Mouse (Mus musculus) intestine, postnatal 0 days (tissue): ENCODE data around the gene Akr1b8. TPM values are rescaled to one million over a fixed set of nuclear protein-coding genes. Genes with fewer than 3 reads are reported as not detected.
"Not testable (repeated sequence)": the region's sequence is repeated elsewhere in the genome, so short reads cannot be mapped to it uniquely, and the experiment has no call there.

Source experiments
- ATAC-seq: fragments of 200-750 bp; cut with Nextera tagmentation; 2 replicates; pipeline ENCODE4 v1.8.0; 2017; ENCODE audit warnings: mild to moderate bottlenecking, moderate TSS enrichment, moderate library complexity
- H3K27ac ChIP-seq: fragments of 300-500 bp; sonication (generic); 2 replicates; pipeline ENCODE4 v1.5.1; 2014; ENCODE audit warnings: mild to moderate bottlenecking, low read depth, low read length, moderate library complexity
- H3K27me3 ChIP-seq: fragments of 300-500 bp; sonication (generic); replicated peaks from 2 replicates; pipeline ENCODE4 v1.6.1; 2014; ENCODE audit warnings: low read length, mixed read lengths; ENCODE audit not compliant: control insufficient read depth, insufficient read depth
- H3K36me3 ChIP-seq: fragments of 300-500 bp; sonication (generic); 2 replicates; pipeline ENCODE4 v1.6.1; 2014; ENCODE audit warnings: mild to moderate bottlenecking, moderate library complexity; ENCODE audit not compliant: control insufficient read depth, insufficient read depth
- H3K4me1 ChIP-seq: fragments of 300-500 bp; sonication (generic); replicated peaks from 2 replicates; pipeline ENCODE4 v1.6.1; 2014; ENCODE audit warnings: antibody characterized with exemption, low read length, mixed read lengths; ENCODE audit not compliant: control insufficient read depth, insufficient read depth
- H3K4me2 ChIP-seq: fragments of 300-500 bp; sonication (generic); replicated peaks from 2 replicates; pipeline ENCODE4 v1.6.1; 2014; ENCODE audit warnings: low read depth, mild to moderate bottlenecking, moderate library complexity
- H3K4me3 ChIP-seq: fragments of 300-500 bp; sonication (generic); 2 replicates; pipeline ENCODE4 v1.5.1; 2014; ENCODE audit warnings: low read depth, low read length
- H3K9ac ChIP-seq: fragments of 300-500 bp; sonication (generic); 2 replicates; pipeline ENCODE4 v1.6.1; 2014; ENCODE audit warnings: mild to moderate bottlenecking, low read depth, low read length
- H3K9me3 ChIP-seq: fragments of 300-500 bp; sonication (generic); 2 replicates; pipeline ENCODE4 v1.6.1; 2016; ENCODE audit warnings: mixed run types; ENCODE audit not compliant: control insufficient read depth
- CTCF ChIP-seq: sonication (generic); IDR thresholded peaks from 2 replicates; pipeline ENCODE4 v1.5.1; 2016; ENCODE audit warnings: low read depth, mild to moderate bottlenecking, control low read depth, antibody characterized with exemption, moderate library complexity
- WGBS: fragments of 180-500 bp; shearing (Covaris S2); extraction: QIAGEN DNeasy Blood & Tissue Kit; methylation state at CpG from one replicate; pipeline ENCODE4 v1.1.7; 2014; 5-methylcytosine and 5-hydroxymethylcytosine counted together
- polyA plus RNA-seq: library from polyadenylated mRNA; unstranded; fragments of >200 nt; fragmentation: Nextera tagmentation; extraction: Ambion mirVana; gene quantifications from 2 replicates; pipeline ENCODE4 v1.2.1, GENCODE M21; 2015

Akr1b8 gene
- polyA plus RNA-seq, 1 experiment from 2014 or later, result 5.8 TPM

DNA sequence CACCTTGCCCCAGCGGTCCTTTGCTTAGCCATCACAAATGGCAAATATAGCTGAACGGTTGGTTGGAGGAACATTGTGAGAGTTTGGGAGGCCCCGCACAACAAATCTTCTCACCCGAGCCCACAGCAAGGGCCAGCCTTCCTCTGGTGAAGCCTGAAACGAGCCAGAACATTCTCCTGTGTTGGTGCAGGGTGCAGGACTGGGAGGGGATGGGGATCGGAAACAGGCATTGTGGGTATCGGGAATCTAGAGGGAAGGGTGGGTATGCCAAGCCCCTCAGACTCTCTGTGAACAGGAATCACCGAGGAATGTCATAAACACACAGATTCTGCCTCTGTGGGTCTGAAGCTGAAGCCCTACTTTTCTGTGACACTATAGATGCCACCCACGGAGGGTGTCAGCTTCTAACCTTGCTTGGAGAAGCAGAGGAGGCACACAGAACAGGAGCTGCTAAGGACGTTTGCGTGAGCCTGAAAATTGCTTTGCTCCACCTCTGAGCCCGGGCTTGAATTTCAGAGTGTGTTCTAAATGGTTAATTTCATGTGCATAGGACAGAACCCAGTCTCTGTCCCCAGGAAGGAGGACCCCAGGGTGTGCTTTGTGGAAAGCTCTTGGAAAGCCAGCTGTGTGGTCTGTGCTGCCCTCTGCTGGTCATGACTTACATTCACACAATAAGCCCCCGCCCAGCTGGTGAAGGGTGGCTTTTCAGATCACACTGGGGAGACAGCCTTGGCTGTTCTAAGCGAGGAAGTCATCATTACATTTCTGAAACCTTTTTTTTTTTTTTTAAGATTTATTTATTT is 7.6 kb upstream of the Akr1b8 start:
- Histone ChIP-seq H3K9ac (no peak overlapping the region), H3K4me2 (no peak overlapping the region), H3K9me3 (no peaks in the 10 kb centered on the region), H3K4me3 (no peak overlapping the region), H3K27ac (no peak overlapping the region), H3K4me1 (no peaks in the 10 kb centered on the region), H3K27me3 (no peaks in the 10 kb centered on the region), H3K36me3 (no peaks in the 10 kb centered on the region)
- 49% methylated on average over 14 of the region's 14 CpGs for WGBS
- TF ChIP-seq CTCF, result peak; percentile 95
- ATAC-seq, result peak; percentile 26; the same call in 1 of the 2 replicates

DNA sequence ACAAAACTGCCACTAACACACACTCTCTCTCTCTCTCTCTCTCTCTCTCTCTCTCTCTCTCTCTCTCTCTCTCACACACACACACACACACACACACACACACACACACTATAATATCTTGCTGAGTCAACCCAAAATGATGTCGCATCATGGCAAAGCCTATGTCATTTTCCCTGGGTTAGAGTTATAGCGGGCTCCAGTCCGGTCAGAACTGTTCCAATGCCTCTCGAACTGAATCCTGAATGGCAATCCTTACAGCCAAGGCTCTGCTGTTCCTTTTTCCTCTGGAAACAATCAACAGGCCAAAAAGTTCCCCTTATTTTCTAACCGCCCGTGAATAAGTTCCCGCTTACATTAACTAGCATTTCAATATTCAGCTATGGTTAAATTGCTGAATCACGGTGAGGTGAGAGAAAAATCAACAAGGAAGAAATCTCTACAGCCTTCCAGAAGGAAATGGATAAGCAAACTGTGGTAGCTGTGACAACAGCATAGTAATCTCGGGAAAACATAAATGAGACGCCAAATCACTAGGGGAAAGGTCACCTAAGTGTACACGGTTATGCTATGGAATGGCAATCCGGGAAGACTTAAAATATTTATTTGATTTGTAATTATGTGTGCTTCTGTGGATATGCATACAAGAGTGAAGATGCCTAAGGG is 3.8 kb upstream of the Akr1b8 start:
- Histone ChIP-seq H3K4me3 (no peak overlapping the region), H3K9ac (no peak overlapping the region), H3K4me1 (no peaks in the 10 kb centered on the region), H3K27me3 (no peaks in the 10 kb centered on the region), H3K27ac (no peak overlapping the region; the same call in 1 of the 2 replicates), H3K36me3 (no peaks in the 10 kb centered on the region), H3K9me3 (no peaks in the 10 kb centered on the region), H3K4me2 (no peak overlapping the region)
- 55% methylated on average over 12 of the region's 12 CpGs for WGBS
- ATAC-seq, result peak; percentile 87
- no peak for TF ChIP-seq CTCF

DNA sequence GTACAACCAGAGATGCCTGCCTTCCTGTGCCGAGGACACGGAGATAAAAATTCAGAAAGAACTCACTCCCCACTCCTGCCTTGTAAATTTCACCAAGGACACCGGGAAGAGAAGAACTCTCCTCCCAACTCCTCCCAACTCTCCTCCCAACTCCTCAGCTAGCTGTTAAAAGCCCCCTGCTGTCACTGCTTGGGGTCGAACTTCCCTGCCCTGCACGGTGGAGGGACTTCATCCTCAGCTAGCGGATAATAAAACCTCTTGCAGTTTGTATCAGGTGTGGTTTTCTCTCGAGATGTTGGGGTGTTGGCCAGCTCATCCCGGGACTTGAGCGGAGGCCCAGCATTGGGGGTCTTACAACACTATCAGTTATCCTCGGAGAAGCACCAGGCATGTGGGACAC is 2.4 kb upstream of the Akr1b8 start:
- H3K9ac ChIP-seq, H3K9me3 ChIP-seq, H3K36me3 ChIP-seq, H3K27me3 ChIP-seq, ATAC-seq, H3K4me3 ChIP-seq, H3K27ac ChIP-seq, H3K4me2 ChIP-seq, H3K4me1 ChIP-seq: not testable (repeated sequence)
- 52% methylated on average over 10 of the region's 10 CpGs for WGBS

DNA sequence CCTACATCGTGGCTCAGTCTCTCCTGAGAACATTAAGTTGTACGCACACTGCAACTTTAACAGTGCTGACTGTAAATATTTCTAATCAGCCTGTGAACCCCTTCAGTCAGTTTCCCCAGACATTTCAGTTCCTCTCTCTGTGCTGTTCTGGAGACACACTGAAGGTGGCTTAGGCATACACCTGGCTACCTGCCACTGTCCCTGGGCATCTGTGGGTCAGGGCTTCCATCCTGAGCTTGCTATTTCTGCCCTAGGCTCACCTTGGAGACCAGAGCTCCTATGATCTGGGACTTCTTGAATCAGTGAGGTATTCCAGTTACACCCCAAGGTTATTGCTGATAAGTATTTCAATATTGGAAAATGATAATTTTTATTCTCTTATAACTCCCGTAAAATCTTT is 1.5 kb upstream of the Akr1b8 start:
- Histone ChIP-seq H3K9ac (no peak overlapping the region), H3K4me3 (no peak overlapping the region), H3K4me2 (no peak overlapping the region), H3K27ac (no peak overlapping the region), H3K4me1 (no peaks in the 10 kb centered on the region), H3K9me3 (no peaks in the 10 kb centered on the region), H3K36me3 (no peaks in the 10 kb centered on the region), H3K27me3 (no peaks in the 10 kb centered on the region)
- no peak for TF ChIP-seq CTCF
- ATAC-seq, result no peak
- WGBS, result 87% methylated on average over 3 of the region's 3 CpGs

DNA sequence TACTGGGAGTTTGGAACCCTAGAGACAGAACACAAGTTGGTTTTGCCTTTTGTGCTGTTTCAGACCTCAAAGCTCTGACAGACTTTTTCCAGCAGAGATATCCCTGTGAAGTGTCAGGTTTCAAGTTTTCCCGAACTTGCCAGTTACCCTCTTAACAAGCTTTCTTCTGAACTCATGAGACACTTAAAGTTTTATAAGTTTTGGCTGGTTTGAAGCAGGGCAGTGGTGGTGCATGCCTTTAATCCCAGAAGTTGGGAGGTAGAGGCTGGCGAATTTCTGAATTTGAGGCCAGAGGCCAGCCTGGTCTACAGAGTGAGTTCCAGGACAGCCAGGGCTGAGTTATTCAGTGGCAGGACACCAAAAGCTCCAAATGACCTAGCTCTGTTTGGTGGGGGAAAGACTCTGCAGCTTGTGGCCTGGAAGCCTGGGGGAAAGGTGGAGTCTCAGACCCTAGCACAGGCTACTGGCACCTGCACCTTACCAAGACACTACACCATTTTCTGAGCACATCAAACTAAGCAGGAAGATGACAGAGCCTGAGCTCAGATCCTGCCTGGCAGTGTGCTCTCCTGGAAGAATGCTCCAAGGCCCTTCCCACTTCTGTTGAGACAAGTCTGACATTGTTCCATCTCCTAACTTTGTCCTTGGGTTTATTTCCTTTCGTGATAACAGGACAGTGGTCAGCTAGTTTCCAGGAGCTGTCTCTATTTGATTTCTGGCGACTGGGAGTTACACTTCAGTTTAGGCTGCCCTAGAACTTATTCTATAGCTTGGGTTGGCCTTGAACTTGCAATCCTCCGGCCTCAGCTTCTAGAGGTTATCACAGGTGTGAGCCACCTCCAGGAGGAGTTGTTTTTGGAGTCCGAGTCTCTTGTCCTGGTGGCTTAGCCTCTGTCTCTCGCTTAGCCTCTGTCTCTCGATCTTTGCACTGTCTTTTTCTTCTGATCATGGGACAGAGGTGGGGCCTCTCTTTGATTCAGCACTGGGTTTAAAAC is 732 bp downstream of the Akr1b8 start:
- peak overlapping the region; percentile 39 for H3K4me2 ChIP-seq
- no peaks in the 10 kb centered on the region for H3K4me1 ChIP-seq
- no peaks in the 10 kb centered on the region for H3K36me3 ChIP-seq
- no peak for ATAC-seq
- H3K4me3 ChIP-seq, result no peak overlapping the region
- no peak overlapping the region for H3K27ac ChIP-seq
- no peak overlapping the region for H3K9ac ChIP-seq
- WGBS, result 64% methylated on average over 8 of the region's 8 CpGs
- no peak for TF ChIP-seq CTCF
- no peaks in the 10 kb centered on the region for H3K9me3 ChIP-seq
- H3K27me3 ChIP-seq, result no peaks in the 10 kb centered on the region

DNA sequence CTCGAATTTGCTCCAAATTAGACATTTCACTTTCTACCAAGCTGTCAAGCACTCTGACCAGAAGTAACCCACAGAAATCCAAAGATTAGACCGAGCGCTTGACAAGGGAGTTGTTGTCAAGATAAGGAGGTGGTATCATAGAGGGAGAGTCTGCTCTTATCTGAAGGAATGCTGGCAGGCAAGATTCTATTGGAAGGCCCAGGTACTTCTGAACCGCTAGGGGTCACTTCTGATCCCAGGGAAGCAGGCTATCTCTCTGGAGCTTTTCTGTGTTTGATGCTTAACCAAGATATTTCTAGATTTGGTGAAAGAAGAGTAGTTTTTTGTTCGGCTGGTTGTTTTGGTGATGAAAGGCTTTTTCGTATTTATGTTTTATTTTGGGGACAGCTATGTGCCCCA is 1.4 kb downstream of the Akr1b8 start:
- no peaks in the 10 kb centered on the region for H3K27me3 ChIP-seq
- H3K27ac ChIP-seq, result no peak overlapping the region
- peak; percentile 41; the same call in 1 of the 2 replicates for ATAC-seq
- H3K4me3 ChIP-seq, result no peak overlapping the region
- no peaks in the 10 kb centered on the region for H3K9me3 ChIP-seq
- no peaks in the 10 kb centered on the region for H3K36me3 ChIP-seq
- H3K9ac ChIP-seq, result no peak overlapping the region
- H3K4me2 ChIP-seq, result no peak overlapping the region
- WGBS, result 50% methylated on average over 6 of the region's 6 CpGs
- TF ChIP-seq CTCF, result peak; percentile 62
- H3K4me1 ChIP-seq, result no peaks in the 10 kb centered on the region
